Mouse (Mus musculus): ENCODE data around the gene Iqgap2.

DNA sequence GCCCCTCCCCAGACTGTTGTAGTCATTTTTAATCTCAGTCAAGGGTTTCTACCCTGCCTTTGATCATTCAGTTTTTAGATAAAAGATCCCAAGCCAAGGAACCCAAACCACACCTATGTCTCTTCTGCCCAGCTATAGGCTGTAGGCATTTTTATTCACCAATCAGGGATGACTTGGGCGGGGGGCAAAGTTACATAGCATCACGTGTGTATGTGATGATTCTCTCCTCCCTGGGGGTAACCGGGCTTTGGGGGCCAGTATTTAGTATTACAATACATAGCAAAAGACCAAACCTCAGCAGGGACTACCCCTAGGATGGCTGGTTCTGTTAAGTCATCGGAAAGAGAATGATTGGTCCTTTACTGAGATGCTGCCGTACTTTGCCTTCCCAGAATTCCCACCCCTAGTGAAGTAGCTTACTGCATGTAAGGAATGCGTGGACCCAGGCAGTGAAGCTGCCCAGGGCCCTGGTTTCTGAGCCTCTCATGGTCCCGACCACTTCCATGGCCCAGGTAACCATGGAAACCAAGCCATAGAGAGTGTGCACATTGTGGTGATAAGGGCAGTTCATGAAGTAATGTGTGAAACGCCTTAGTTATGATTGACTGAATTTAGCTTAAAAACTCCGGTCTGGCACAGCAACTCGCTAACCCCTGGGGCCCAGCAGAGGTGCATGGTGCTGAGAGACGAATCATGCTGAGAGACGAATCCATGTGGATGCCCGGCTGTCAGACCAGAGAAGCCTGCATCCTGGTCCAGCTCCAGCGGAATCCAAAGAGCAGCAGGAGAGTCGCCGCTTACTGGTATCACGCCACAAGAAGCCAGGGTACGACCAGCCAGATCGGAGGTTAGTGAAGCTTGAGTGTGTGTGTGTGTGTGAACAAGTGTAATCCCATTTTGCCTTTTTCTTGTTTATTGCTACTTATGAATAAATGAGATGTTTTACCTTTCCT lies 308.2 kb downstream of the Iqgap2 start:
- TF ChIP-seq CTCF (conservative IDR thresholded peaks at IDR 0.05; ENCODE audit: insufficient read depth, insufficient read length, low read depth, low read length) (no peak), POLR2A (IDR thresholded peaks at IDR 0.05; ENCODE audit: low read depth, low read length) (no peak)
